Mouse (Mus musculus): ENCODE results near the gene Atad5.

The Atad5 gene

DNA sequence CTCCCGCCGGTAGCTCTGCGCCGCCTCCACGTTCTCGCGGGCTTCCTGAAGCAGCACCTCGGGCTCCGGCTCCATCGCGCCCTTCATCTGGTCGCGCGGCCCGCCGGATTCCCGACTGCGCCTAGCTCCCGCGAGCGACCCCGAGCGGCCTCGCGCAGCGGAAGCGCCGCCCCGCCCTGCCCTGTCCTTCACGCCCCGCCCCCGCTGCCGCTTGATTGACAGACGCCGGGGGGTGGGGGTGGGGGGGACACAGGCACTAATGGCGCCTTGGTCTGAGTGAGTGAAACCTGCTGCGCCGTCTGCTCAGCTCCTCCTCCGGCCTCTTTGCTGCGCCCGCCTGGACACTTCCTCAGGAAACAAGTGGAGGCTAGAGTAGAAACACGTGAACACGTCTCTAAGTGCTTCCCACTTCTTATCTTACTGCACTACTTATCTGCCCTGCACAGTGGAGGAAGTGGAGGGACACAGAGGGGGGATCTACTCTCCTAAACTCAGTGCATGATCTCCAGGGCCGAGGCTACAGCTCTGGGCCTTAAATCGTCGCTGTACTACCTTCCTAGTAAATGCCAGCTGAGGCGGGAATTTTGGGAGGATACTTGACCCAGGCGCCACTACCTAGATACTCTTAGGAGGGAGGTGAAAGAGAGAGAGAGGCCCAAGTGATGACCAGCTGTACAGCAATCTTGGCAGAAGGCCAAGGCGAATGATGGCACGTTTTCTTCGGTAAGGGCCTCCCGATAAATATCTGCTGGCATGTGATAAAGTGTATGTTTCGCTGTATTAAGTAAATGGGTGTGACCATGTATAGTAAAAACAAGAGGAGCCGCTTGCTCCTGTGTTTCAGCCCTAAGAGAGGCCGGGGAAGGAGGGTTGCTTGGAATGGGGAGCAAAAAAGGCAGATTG, 8.1 kb upstream of the Atad5 start, which contains the start of gene Crlf3:
Crlf3 (minus strand) TSS at position 166 of the 903 bp plus-strand sequence.
- peak; percentile 92 to 94 for DNase-seq (ENCODE audit: low spot score in 2 of 2)

GRCm38 (mm10) chr11:80081786-80082319, 7.3 kb upstream of the Atad5 start:
- no peak for DNase-seq (ENCODE audit: low spot score in 2 of 2)

DNA sequence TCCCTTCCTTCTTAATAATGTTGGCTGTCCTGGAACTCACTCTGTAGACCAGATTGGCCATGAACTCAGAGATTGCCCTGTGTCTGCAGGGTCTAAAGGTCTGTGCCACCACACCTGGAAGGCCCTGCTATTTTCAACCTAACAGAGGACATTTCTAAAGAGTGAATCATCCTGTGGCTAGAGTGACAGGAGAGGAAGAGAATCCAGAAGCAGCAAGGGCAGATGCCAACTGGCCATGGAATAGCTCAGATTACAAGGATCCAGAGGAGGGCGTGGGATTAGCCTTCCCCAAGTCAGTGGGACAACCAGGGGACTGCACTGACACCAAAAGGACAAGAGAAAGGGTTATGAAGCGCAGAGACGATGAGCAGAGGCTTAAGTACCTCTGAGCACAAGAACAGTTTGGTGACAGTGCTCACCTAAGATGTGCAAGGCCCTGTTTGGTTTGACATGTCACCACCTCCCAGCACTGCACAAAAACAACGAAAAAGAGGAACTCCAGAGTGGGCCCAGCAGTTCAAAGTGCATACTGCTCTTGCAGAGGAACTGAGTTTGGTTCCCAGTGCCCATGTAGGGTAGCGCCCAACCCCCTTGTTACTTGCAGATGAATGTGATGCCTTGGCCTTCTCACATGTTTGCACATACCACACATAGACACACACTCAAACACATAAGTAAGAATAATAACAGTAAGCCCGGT, 3.7 kb upstream of the Atad5 start:
- DNase-seq (ENCODE audit: low spot score in 2 of 2) = no peak

- DNase-seq (ENCODE audit: low spot score in 2 of 2) = peak; percentile 55 to 81
Observed at GRCm38 (mm10) chr11:80086844-80087243, 2.4 kb upstream of the Atad5 start.

GRCm38 (mm10) chr11:80089817-80090214, 616 bp downstream of the Atad5 start:
- DNase-seq (ENCODE audit: low spot score in 2 of 2) = no peak

DNA sequence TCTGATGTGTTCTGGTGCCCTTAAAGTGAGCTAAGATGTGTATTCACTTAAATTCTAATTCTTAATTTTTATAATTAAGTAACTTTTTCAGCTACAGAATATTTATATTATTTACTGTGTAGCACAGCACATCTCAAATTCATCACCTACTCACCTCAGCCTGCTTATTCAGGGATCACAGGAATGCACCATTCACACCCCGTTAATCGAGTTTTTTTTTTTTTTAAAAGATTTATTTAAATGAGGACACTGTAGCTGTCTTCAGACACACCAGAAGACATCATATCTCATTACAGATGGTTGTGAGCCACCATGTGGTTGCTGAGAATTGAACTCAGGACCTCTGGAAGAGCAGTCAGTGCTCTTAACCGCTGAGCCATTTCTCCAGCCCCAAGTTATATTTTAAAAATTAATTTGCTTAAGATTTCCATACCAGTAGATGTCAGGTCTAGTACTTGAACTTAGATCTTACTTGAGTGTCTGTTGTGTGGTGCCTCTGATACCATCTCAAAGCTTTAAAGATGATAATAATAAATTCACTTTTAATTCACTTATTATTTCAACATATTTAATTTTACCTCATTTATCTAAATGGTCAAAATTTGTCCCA, 1.5 kb downstream of the Atad5 start:
- DNase-seq (ENCODE audit: low spot score in 2 of 2) = no peak

GRCm38 (mm10) chr11:80098444-80099056, 9.3 kb downstream of the Atad5 start:
- DNase-seq (ENCODE audit: low spot score in 2 of 2) = no peak

DNA sequence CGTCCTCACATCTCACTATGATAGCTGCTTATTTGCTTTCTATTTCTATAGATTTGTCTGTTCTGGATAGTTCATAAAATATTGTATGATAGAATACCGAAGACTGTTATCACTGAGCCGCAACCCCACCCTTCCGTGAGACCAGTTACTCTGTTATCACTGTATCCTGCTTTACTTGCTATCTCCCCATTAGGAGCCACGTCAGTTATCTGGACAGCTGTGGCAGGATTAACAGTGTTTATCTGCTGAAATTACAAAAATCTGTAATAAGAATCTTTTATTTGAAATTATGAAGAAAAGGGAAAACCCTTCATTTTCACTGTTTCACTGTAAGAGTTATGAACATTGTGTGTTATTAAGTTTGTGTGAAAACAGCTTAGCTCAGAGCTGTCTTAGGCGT, 12.1 kb downstream of the Atad5 start:
- DNase-seq (ENCODE audit: low spot score in 2 of 2) = no peak

GRCm38 (mm10) chr11:80104407-80104806, 15.2 kb downstream of the Atad5 start:
- DNase-seq (ENCODE audit: low spot score in 2 of 2) = no peak

- DNase-seq (ENCODE audit: low spot score in 2 of 2) = peak in 1 of 2 experiments; percentile 3
Observed at GRCm38 (mm10) chr11:80116411-80116810, 27.2 kb downstream of the Atad5 start.

DNA sequence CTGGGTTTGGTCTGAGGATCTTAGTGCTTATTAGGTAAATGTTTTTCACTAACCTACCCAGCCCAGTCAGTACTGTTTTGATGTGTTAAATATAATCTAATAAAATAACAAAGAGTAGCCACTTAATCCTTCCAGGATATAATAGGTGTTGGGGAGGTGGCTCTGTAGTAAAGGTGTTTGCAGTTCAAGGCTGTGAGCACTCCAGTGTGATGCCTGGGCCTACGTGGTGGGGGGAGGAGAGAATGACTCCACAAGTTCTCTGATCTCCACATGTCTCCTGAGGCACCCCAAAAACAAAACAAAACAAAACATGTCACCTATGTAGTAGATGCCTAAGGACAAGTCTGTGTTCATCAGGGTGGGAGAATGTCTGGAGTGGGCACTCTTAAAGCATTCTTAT, 42.9 kb downstream of the Atad5 start:
- DNase-seq (ENCODE audit: low spot score in 2 of 2) = no peak

DNA sequence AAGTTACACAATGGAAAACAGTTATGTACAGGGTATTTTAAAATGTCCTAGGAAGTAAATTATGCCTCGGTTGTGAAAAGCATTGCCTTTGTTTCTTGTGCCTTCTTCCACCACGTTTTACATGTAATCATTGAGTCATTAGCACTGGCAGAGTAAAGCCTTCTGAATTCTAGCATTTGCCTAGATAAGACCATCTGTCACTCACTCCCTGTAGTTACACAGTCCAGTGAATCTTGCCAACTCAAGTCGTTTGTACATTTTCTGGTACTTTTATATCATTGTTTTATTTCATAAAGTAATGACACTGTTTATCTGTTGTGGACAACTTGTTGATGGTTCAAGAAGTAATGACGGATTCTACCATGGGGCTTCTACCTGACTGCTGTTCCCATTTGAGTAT, 45.5 kb downstream of the Atad5 start:
- DNase-seq (ENCODE audit: low spot score in 2 of 2) = no peak

GRCm38 (mm10) chr11:80135954-80136683, 46.9 kb downstream of the Atad5 start:
- no peak for DNase-seq (ENCODE audit: low spot score in 2 of 2)

GRCm38 (mm10) chr11:80136786-80137185, 47.6 kb downstream of the Atad5 start:
- DNase-seq (ENCODE audit: low spot score in 2 of 2) = no peak

DNA sequence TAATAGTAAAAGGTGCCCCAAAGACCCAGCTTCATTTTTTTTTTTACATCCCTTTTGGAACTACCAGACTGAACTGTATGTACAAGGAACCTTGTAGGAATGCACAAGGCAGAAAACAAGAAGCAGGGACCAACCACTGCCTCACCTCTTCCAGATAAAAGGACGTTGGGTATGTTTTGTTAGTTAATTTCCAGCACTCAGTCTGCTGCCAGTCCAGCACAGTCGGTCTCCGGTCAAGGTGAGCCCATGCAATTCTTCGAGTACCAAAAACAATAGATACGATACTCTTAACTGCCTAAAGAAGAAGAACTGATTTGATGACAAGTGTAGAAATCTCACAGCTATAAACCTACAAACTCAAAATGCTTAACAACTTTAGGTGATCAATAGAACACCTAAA, 48.6 kb downstream of the Atad5 start:
- no peak for DNase-seq (ENCODE audit: low spot score in 2 of 2)

GRCm38 (mm10) chr11:80141825-80142521, 52.8 kb downstream of the Atad5 start, which contains the start of gene Tefm:
Tefm (minus strand) TSS chr11:80142175.
- DNase-seq (ENCODE audit: low spot score in 2 of 2) = peak; percentile 69 to 82

- no peak for DNase-seq (ENCODE audit: low spot score in 2 of 2)
Observed at GRCm38 (mm10) chr11:80142872-80143271, 53.7 kb downstream of the Atad5 start.

- DNase-seq (ENCODE audit: low spot score in 2 of 2) = peak in 1 of 2 experiments; percentile 32
Observed at GRCm38 (mm10) chr11:80145787-80146275, 56.6 kb downstream of the Atad5 start.

DNA sequence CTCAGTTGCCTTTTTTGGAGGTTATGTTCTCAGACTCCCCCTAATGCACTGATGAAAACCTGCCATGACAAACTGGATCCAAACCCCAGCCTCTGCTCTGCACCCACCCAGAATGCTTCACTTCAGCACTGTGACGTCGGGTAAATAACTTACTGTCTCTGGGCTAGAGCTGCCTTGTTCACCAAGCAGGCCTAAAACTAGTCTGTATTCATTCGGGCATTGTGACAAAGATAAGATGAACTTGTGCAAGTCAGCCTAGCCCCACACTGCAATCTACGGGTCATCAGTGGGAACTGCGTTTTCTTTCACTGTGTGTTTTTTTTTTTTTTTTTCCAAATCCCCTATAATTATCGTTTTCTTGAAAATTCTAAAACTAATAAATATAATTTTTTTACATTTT, 58.5 kb downstream of the Atad5 start:
- DNase-seq (ENCODE audit: low spot score in 2 of 2) = peak in 1 of 2 experiments; percentile 45

GRCm38 (mm10) chr11:80148313-80148712, 59.1 kb downstream of the Atad5 start:
- DNase-seq (ENCODE audit: low spot score in 2 of 2) = peak; percentile 86 to 92
